Comparison of ENCODE assay signal across 22 mouse cellular contexts in the genomic region with DNA sequence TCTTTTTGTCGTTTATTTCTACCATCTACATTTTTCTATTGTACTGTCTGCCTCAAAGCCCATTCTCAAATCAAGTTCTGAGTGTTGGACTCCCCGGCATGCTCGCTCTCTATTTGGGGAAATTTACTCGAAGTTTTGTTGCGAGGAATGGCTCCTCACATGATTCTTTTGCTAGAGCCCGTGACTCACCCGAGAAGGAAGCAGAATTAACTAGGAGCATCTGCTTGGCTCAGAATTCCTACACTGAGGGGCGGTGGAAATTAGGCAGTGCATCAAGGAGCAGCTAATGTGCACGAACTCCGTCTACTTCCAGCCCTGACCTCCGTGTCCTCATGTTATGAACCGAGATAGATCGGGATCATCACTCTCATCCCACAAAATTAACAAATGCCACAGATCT.
DNase-seq lines count a peak whose midpoint lies in the region; ATAC-seq lines count a peak whose summit lies in the region.
"Had no signal": no experiment of that assay in that cellular context is flagged by ENCODE, and none has a peak within 500 bp of the region (broad histone marks: within the 10 kb centered on the region; RNA-seq: fewer than 3 reads in every experiment).

No protein-coding gene starts in this region.

- no peak overlapping the region for H3K4me2 ChIP-seq in midbrain, embryonic 11.5 days
- H3K4me2 ChIP-seq in neural tube, embryonic 15.5 days, result no peak overlapping the region
- H3K4me2 ChIP-seq: hindbrain, embryonic 15.5 days; intestine, embryonic 15.5 days had no signal

- H3K9me3 ChIP-seq in midbrain, embryonic 11.5 days (ENCODE audit: control insufficient read depth, low read length), result no peaks in the 10 kb centered on the region
- no peaks in the 10 kb centered on the region for H3K9me3 ChIP-seq in neural tube, embryonic 15.5 days (replicated peaks)
- H3K9me3 ChIP-seq: forebrain, embryonic 10.5 days; heart, embryonic 10.5 days; hindbrain, embryonic 15.5 days; intestine, embryonic 15.5 days; midbrain, embryonic 10.5 days had no signal

- peak; percentile 6 to 28 for DNase-seq in layer of hippocampus, adult 18-20 months (ENCODE audit: low spot score in 2 of 2)
- no peak for DNase-seq in layer of hippocampus, adult 9-10 months (ENCODE audit: low spot score)
- DNase-seq in brain, adult 2 months (ENCODE audit: low read depth, low spot score), result peak; percentile 82
- DNase-seq in left cerebral cortex, adult 18-20 months (ENCODE audit: low spot score in 2 of 2), result peak; percentile 43 to 52
- DNase-seq in right cerebral cortex, adult 2 months (ENCODE audit: low spot score in 2 of 2), result peak; percentile 43 to 52
- no peak for DNase-seq in midbrain, embryonic 11.5 days (ENCODE audit: low spot score, missing footprints)
- DNase-seq in adrenal gland, adult 8-10 months, result no peak
- DNase-seq: adrenal gland, postnatal 25 days; cerebellum, adult 9-10 months; kidney, adult 9 months; kidney, postnatal 14 days; thymus, postnatal 14 days had no signal

- no peaks in the 10 kb centered on the region for H3K36me3 ChIP-seq in midbrain, embryonic 11.5 days (ENCODE audit: control insufficient read depth, insufficient read depth, low read length)
- no peaks in the 10 kb centered on the region for H3K36me3 ChIP-seq in neural tube, embryonic 15.5 days
- H3K36me3 ChIP-seq: forebrain, embryonic 10.5 days; heart, embryonic 10.5 days; hindbrain, embryonic 15.5 days; intestine, embryonic 15.5 days; midbrain, embryonic 10.5 days had no signal

- no peak overlapping the region for H3K9ac ChIP-seq in midbrain, embryonic 11.5 days (ENCODE audit: low read length)
- no peak overlapping the region for H3K9ac ChIP-seq in neural tube, embryonic 15.5 days (replicated peaks)
- H3K9ac ChIP-seq: hindbrain, embryonic 15.5 days; intestine, embryonic 15.5 days had no signal

- H3K4me3 ChIP-seq in midbrain, embryonic 11.5 days (ENCODE audit: low read depth, low read length), result no peak overlapping the region
- H3K4me3 ChIP-seq in neural tube, embryonic 15.5 days (replicated peaks), result no peak overlapping the region
- H3K4me3 ChIP-seq: forebrain, embryonic 10.5 days; heart, embryonic 10.5 days; hindbrain, embryonic 15.5 days; intestine, embryonic 15.5 days; layer of hippocampus, adult 2 months; midbrain, embryonic 10.5 days had no signal

- no peaks in the 10 kb centered on the region for H3K27me3 ChIP-seq in midbrain, embryonic 11.5 days (ENCODE audit: control insufficient read depth, insufficient read depth, low read length)
- no peaks in the 10 kb centered on the region for H3K27me3 ChIP-seq in neural tube, embryonic 15.5 days (replicated peaks)
- H3K27me3 ChIP-seq: hindbrain, embryonic 15.5 days; intestine, embryonic 15.5 days had no signal

- H3K4me1 ChIP-seq in midbrain, embryonic 11.5 days (ENCODE audit: control insufficient read depth, insufficient read depth, low read length), result no peaks in the 10 kb centered on the region
- H3K4me1 ChIP-seq in neural tube, embryonic 15.5 days, result no peaks in the 10 kb centered on the region
- H3K4me1 ChIP-seq: heart, embryonic 10.5 days; hindbrain, embryonic 15.5 days; intestine, embryonic 15.5 days had no signal

- no peak for ATAC-seq in midbrain, embryonic 11.5 days (ENCODE audit: low FRiP score)
- no peak for ATAC-seq in neural tube, embryonic 15.5 days (ENCODE audit: low FRiP score)
- ATAC-seq: forebrain, embryonic 16.5 days; intestine, embryonic 15.5 days; lung, postnatal 0 days had no signal

- WGBS in midbrain, embryonic 11.5 days, result 94% methylated on average over 13 of the region's 13 CpGs
- 91% methylated on average over 13 of the region's 13 CpGs for WGBS in neural tube, embryonic 15.5 days

- no peak overlapping the region for H3K27ac ChIP-seq in midbrain, embryonic 11.5 days (ENCODE audit: low read depth, low read length)
- no peak overlapping the region for H3K27ac ChIP-seq in neural tube, embryonic 15.5 days (replicated peaks)
- H3K27ac ChIP-seq: forebrain, embryonic 10.5 days; heart, embryonic 10.5 days; hindbrain, embryonic 15.5 days; intestine, embryonic 15.5 days; layer of hippocampus, adult 2 months; midbrain, embryonic 10.5 days; stomach, postnatal 0 days had no signal

Comparison
In these comparisons a context has a peak if more than half of its experiments do, and no peak if none do; other contexts are left out.
1. DNase-seq: peak in layer of hippocampus, adult 18-20 months (2 of 2), brain, adult 2 months (single experiment), left cerebral cortex, adult 18-20 months (2 of 2) and right cerebral cortex, adult 2 months (2 of 2); none in layer of hippocampus, adult 9-10 months (single experiment), midbrain, embryonic 11.5 days (single experiment) and adrenal gland, adult 8-10 months (single experiment).